Mouse (Mus musculus): Measurements from ENCODE around the gene Prpf39. TPM values are rescaled to one million over a fixed set of nuclear protein-coding genes. Genes with fewer than 3 reads are reported as not detected.

The Prpf39 gene
- total RNA-seq, 2 experiments from 2014 or later = 29.9 to 41.0 TPM

Other genes starting within 250 kb of the Prpf39 start
- 1.7 and 3.1 TPM in 2 replicates for gene Gm527, start 118.4 kb upstream of the Prpf39 start, total RNA-seq (2015)
- 0.69 and 1.9 TPM in 2 replicates for gene Gm527, start 118.4 kb upstream of the Prpf39 start, total RNA-seq (2017)
- gene Klhl28, start 70.8 kb upstream of the Prpf39 start, total RNA-seq (2015) = 16.5 and 19.8 TPM in 2 replicates
- 14.5 and 17.5 TPM in 2 replicates for gene Klhl28, start 70.8 kb upstream of the Prpf39 start, total RNA-seq (2017)
- 17.7 and 18.7 TPM in 2 replicates for gene Togaram1, start 70.5 kb upstream of the Prpf39 start, total RNA-seq (2015)
- 24.0 and 24.7 TPM in 2 replicates for gene Togaram1, start 70.5 kb upstream of the Prpf39 start, total RNA-seq (2017)
- gene Fkbp3, start 37.7 kb downstream of the Prpf39 start, total RNA-seq (2015) = 111 and 122 TPM in 2 replicates
- gene Fkbp3, start 37.7 kb downstream of the Prpf39 start, total RNA-seq (2017) = 101 and 117 TPM in 2 replicates
- gene Fancm, start 39.3 kb downstream of the Prpf39 start, total RNA-seq (2015) = 13.0 and 18.7 TPM in 2 replicates
- 20.7 and 24.6 TPM in 2 replicates for gene Fancm, start 39.3 kb downstream of the Prpf39 start, total RNA-seq (2017)
- gene Mis18bp1, start 136.3 kb downstream of the Prpf39 start, total RNA-seq (2015) = 69.1 and 72.2 TPM in 2 replicates
- gene Mis18bp1, start 136.3 kb downstream of the Prpf39 start, total RNA-seq (2017) = 63.1 and 69.6 TPM in 2 replicates
- not detected in 2 replicates for gene Wdr20rt, start 189.2 kb downstream of the Prpf39 start, total RNA-seq (2015)
- gene Wdr20rt, start 189.2 kb downstream of the Prpf39 start, total RNA-seq (2017) = not detected in 2 replicates